Mouse (Mus musculus) liver, embryonic 11.5 days (tissue): ENCODE measurements around the gene Ugcg. TPM values are rescaled to one million over a fixed set of nuclear protein-coding genes. Genes with fewer than 3 reads are reported as not detected.
A peak's percentile ranks its signal among the peaks of the same experiment; 100 is the strongest.
"Not testable (repeated sequence)": the region's sequence is repeated elsewhere in the genome, so short reads cannot be mapped to it uniquely, and the experiment has no call there.

Experiments
- ATAC-seq: fragments of 200-750 bp; cut with Nextera tagmentation; replicated peaks from 2 replicates; pipeline ENCODE4 v1.8.0; 2017; ENCODE audit warnings: moderate number of reproducible peaks, mild to moderate bottlenecking, moderate TSS enrichment, moderate library complexity; ENCODE audit not compliant: low FRiP score
- DNase-seq: peaks from one replicate; pipeline ENCODE4 v3.0.0-alpha.2; 2017; ENCODE audit warnings: low spot score
- H3K27ac ChIP-seq: fragments of 300-500 bp; sonication (generic); 2 replicates; pipeline ENCODE4 v1.5.1; 2014; ENCODE audit warnings: mild to moderate bottlenecking, low read depth, low read length, control low read depth
- H3K27me3 ChIP-seq: fragments of 300-500 bp; sonication (generic); replicated peaks from 2 replicates; pipeline ENCODE4 v1.6.1; 2014; ENCODE audit warnings: low read length, mixed read lengths; ENCODE audit not compliant: control insufficient read depth, insufficient read depth
- H3K36me3 ChIP-seq: fragments of 300-500 bp; sonication (generic); 2 replicates; pipeline ENCODE4 v1.6.1; 2014; ENCODE audit warnings: mild to moderate bottlenecking, low read length, moderate library complexity, mixed read lengths; ENCODE audit not compliant: control insufficient read depth, insufficient read depth
- H3K4me1 ChIP-seq: fragments of 300-500 bp; sonication (generic); replicated peaks from 2 replicates; pipeline ENCODE4 v1.6.1; 2014; ENCODE audit warnings: low read length, mixed read lengths; ENCODE audit not compliant: control insufficient read depth, insufficient read depth
- H3K4me2 ChIP-seq: fragments of 300-500 bp; sonication (generic); 2 replicates; pipeline ENCODE4 v1.6.1; 2014; ENCODE audit warnings: mild to moderate bottlenecking, control low read depth, moderate library complexity
- H3K4me3 ChIP-seq: fragments of 300-500 bp; sonication (generic); 2 replicates; pipeline ENCODE4 v1.5.1; 2014; ENCODE audit warnings: low read depth, low read length, control low read depth
- H3K9ac ChIP-seq: fragments of 300-500 bp; sonication (generic); 2 replicates; pipeline ENCODE4 v1.6.1; 2014; ENCODE audit warnings: low read depth, low read length, control low read depth
- H3K9me3 ChIP-seq: fragments of 300-500 bp; sonication (generic); 2 replicates; pipeline ENCODE4 v1.6.1; 2016; ENCODE audit warnings: low read length, inconsistent platforms, mixed read lengths; ENCODE audit not compliant: control insufficient read depth
- WGBS: fragments of 180-500 bp; shearing (Covaris S2); extraction: QIAGEN DNeasy Blood & Tissue Kit; methylation state at CpG from one replicate; pipeline ENCODE4 v1.1.7; 2014; 5-methylcytosine and 5-hydroxymethylcytosine counted together
- polyA plus RNA-seq: library from polyadenylated mRNA; unstranded; fragments of >200 nt; fragmentation: Nextera tagmentation; extraction: Ambion mirVana; gene quantifications from 2 replicates; pipeline ENCODE4 v1.2.1, GENCODE M21; 2014

Ugcg gene
- polyA plus RNA-seq, 1 experiment from 2014 or later = 26.1 TPM

GRCm38 (mm10) chr4:59260871-59261515, 71.9 kb downstream of the Ugcg start:
- DNase-seq = no peak
- Histone ChIP-seq H3K4me3 (no peak overlapping the region), H3K9me3 (no peaks in the 10 kb centered on the region), H3K4me1 (peaks cover 24% of the 10 kb centered on the region), H3K9ac (no peak overlapping the region), H3K36me3 (no peaks in the 10 kb centered on the region), H3K27ac (peak overlapping the region; percentile 23; the same call in 1 of the 2 replicates), H3K27me3 (no peaks in the 10 kb centered on the region), H3K4me2 (peak overlapping the region; percentile 8; the same call in 1 of the 2 replicates)
- WGBS = 58% methylated on average over 13 of the region's 13 CpGs
- no peak for ATAC-seq

GRCm38 (mm10) chr4:59261582-59261981, 72.5 kb downstream of the Ugcg start:
- H3K4me3 ChIP-seq, H3K4me2 ChIP-seq, H3K9ac ChIP-seq, ATAC-seq, H3K9me3 ChIP-seq, H3K27me3 ChIP-seq, H3K27ac ChIP-seq, H3K36me3 ChIP-seq, DNase-seq: not testable (repeated sequence)
- 74% methylated on average over 3 of the region's 10 CpGs for WGBS
- H3K4me1 ChIP-seq = peaks cover 24% of the 10 kb centered on the region

- Histone ChIP-seq H3K4me1 (peaks cover 24% of the 10 kb centered on the region), H3K27me3 (no peaks in the 10 kb centered on the region), H3K4me3 (no peak overlapping the region), H3K9ac (no peak overlapping the region), H3K4me2 (no peak overlapping the region), H3K9me3 (no peaks in the 10 kb centered on the region), H3K36me3 (no peaks in the 10 kb centered on the region), H3K27ac (no peak overlapping the region)
- WGBS = 68% methylated on average over 6 of the region's 6 CpGs
- ATAC-seq = no peak
- no peak for DNase-seq
Observed at GRCm38 (mm10) chr4:59262156-59262555, 73.1 kb downstream of the Ugcg start.

DNA sequence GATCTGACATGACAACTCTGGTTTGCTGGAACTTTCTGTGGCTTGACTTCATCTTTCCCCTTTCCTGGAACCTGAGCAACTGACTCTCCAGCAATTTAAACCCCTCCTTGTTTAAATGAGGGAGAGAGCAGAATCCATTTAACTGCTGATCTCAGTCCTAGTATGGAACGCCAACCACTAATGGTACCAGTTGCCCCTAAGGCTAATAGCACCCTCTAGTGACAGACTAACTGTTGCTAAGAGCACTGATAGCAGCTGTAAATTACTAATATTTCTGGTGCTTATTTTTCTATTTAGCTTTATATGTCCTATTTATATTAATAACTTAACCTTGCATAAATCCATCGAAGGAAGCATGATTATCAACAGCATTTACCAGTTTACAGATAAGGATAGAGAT, 74.4 kb downstream of the Ugcg start:
- ATAC-seq (no peak), DNase-seq (no peak)
- no peak overlapping the region for H3K9ac ChIP-seq
- no peak overlapping the region for H3K4me3 ChIP-seq
- H3K27ac ChIP-seq = no peak overlapping the region
- H3K36me3 ChIP-seq = no peaks in the 10 kb centered on the region
- peaks cover 2% of the 10 kb centered on the region for H3K9me3 ChIP-seq
- 69% methylated on average over 2 of the region's 2 CpGs for WGBS
- H3K27me3 ChIP-seq = no peaks in the 10 kb centered on the region
- no peak overlapping the region for H3K4me2 ChIP-seq
- H3K4me1 ChIP-seq = peaks cover 24% of the 10 kb centered on the region

DNA sequence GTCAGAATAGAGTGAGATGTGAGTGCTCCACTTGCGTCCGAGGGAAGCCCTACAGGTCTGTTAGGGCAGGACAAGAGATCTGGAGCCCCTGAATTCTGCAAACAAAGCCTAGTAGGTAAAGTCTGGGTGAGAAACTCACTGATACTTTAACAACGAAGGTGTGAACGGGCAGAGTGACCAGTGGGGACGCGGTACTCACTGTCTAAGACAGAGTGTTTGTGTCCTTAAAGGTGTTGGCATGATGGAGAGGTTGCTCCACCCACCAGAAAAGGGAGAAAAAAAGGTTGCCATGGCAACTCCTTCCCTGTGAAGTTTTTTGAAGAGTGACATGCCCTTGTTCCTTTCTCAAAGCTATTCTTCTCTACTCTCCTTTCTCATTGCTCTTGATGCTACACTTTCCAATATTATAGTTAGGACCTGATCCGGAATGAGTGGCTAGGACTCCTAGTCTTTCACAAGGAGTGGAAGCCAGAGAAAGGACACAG, 75.6 kb downstream of the Ugcg start:
- H3K36me3 ChIP-seq = no peaks in the 10 kb centered on the region
- ATAC-seq = no peak
- DNase-seq = no peak
- H3K9ac ChIP-seq = no peak overlapping the region
- no peak overlapping the region for H3K4me3 ChIP-seq
- H3K4me2 ChIP-seq = no peak overlapping the region
- peaks cover 14% of the 10 kb centered on the region for H3K4me1 ChIP-seq
- peaks cover 7% of the 10 kb centered on the region for H3K9me3 ChIP-seq
- no peak overlapping the region for H3K27ac ChIP-seq
- no peaks in the 10 kb centered on the region for H3K27me3 ChIP-seq
- 84% methylated on average over 7 of the region's 7 CpGs for WGBS

DNA sequence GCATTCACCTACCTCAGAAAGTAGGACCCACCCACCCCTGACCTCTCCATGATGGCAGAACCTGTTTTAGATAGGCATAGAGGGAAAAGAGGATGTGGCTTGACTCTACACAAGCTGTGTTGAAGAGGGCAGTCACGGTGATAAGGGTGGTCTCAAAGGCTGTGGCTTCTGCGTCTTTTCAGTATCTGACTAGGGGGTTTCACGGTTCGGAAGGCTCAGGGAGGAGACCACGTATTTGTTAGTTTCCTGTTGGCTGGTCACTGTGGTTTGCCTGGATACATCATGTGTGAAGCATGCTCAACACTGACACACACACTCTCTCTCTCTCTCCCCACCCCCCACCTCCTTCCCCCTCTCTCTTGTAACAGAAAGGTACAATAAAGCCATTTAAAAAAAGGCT, 76.1 kb downstream of the Ugcg start:
- H3K36me3 ChIP-seq = no peaks in the 10 kb centered on the region
- H3K9ac ChIP-seq = no peak overlapping the region
- 38% methylated on average over 5 of the region's 5 CpGs for WGBS
- H3K9me3 ChIP-seq = peaks cover 11% of the 10 kb centered on the region
- H3K4me1 ChIP-seq = peaks cover 14% of the 10 kb centered on the region
- no peak for DNase-seq
- H3K4me3 ChIP-seq = no peak overlapping the region
- H3K4me2 ChIP-seq = no peak overlapping the region
- no peak overlapping the region for H3K27ac ChIP-seq
- H3K27me3 ChIP-seq = no peaks in the 10 kb centered on the region
- ATAC-seq = no peak

GRCm38 (mm10) chr4:59265631-59266030, 76.6 kb downstream of the Ugcg start:
- 50% methylated on average over 5 of the region's 5 CpGs for WGBS
- Histone ChIP-seq H3K27me3 (no peaks in the 10 kb centered on the region), H3K9me3 (peaks cover 11% of the 10 kb centered on the region), H3K4me1 (peaks cover 12% of the 10 kb centered on the region), H3K4me2 (no peak overlapping the region), H3K9ac (no peak overlapping the region), H3K36me3 (no peaks in the 10 kb centered on the region), H3K4me3 (no peak overlapping the region), H3K27ac (no peak overlapping the region)
- ATAC-seq (no peak), DNase-seq (no peak)

Other genes with a start within 250 kb of the Ugcg start
- gene Zkscan16, start 245.6 kb upstream of the Ugcg start, polyA plus RNA-seq = 0.21 and 0.29 TPM in 2 replicates
- 28.0 and 30.5 TPM in 2 replicates for gene Ptgr1, start 202.1 kb upstream of the Ugcg start, polyA plus RNA-seq
- gene Dnajc25, start 194.2 kb upstream of the Ugcg start, polyA plus RNA-seq = 8.8 and 11.1 TPM in 2 replicates
- gene Gm20503, start 186.0 kb upstream of the Ugcg start, polyA plus RNA-seq = 8.1 and 11.5 TPM in 2 replicates
- gene Gng10, start 154.2 kb upstream of the Ugcg start, polyA plus RNA-seq = 67.6 and 78.9 TPM in 2 replicates
- gene AI481877, start 50.3 kb upstream of the Ugcg start, polyA plus RNA-seq = not detected in 2 replicates
- 15.8 and 20.8 TPM in 2 replicates for gene Susd1, start 249.4 kb downstream of the Ugcg start, polyA plus RNA-seq